Mouse (Mus musculus): ENCODE measurements at regions not wholly inside any gene's neighbourhood (a gene's known extent, or its start where the extent isn't known, plus 50 kb on each side); places are given as distances from the start of the nearest gene placed in this dataset.
A peak's percentile ranks its signal among the peaks of the same experiment; 100 is the strongest.

DNA sequence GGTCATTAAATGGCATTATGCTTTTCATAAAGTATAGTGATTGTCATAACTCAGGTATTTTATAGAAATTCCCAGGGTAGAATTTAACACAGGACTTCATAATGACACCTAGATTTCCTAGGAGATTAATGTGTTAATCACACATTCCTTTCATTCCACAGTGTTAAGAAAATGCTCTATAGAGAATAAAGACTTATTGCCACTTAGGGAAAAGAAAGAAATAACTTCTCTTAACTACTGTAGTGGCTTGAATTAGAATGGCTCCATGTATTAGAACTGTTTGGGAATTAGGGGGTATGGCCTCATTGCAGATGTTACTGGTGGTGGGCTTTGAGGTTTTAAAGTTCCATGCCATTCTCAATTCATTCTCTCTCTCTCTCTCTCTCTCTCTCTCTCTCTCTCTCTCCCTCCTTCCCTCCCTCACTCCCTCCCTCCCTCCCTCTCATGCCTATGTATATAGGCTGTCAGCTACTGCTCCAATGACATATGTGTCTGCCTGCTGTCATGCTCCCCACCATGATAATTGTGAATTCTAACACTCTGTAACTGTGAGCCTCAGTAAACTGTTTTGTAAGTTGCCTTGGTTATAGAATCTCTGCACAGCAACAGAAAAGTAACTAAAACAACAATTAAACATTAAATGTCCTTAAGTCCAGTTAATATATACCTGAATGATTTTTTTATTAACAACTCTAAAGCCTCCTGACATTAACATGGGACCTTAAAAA, 425.1 kb upstream of the Depdc1a start:
- no peak for DNase-seq

DNA sequence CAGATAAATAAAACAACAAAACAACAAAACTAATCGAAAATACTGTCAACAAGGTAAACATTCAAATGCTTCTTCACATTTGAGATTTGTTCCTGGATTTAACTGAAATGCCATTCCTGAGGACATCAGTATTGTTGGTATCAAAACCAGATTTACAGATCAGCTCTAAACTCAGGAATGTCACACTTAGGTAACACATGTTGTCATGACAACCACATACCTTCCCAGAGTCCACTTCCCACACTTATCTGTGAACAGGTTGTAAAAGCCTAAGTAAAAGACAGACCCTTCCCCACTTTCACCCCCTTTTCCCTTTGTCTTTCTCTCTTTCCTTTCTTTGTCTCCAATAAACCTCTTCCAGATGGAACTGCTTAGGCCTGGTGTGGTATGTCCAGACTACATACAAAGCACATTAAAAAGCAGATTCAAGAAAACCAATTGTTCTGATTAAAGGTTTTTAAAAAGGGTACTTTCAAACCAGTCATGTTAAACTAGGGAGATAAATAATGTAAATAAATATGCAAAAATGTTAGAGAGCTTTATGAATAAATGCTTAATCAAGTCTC, 438.2 kb upstream of the Depdc1a start:
- no peak for DNase-seq

GRCm38 (mm10) chr3:159034806-159035205, 460.4 kb upstream of the Depdc1a start:
- DNase-seq, result peak; percentile 18 to 31

- DNase-seq, result peak in 1 of 2 experiments; percentile 35
These were observed 463.7 kb upstream of the Depdc1a start for GRCm38 (mm10) chr3:159031581-159031980.

DNA sequence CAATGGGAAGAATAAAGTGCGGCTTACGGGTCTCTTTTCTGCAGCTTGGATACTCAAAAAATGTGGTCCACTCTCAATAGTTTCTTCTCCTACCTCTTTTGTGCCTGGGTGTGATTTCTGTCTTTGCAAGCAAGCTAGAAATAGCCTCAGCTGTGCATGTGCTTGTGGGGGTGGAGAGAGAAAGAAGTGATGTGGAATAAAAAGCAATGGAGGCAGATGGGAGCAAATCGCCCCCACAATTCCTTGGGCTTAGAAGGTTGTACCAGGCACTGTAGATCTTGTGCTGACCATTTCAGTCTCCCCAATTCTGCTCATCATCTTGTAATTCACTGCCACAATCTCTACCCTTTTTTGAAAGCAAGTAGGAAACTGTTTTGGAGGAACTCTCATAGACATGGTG, 464.6 kb upstream of the Depdc1a start:
- peak in 1 of 2 experiments; percentile 35 for DNase-seq

- no peak for DNase-seq
These were observed 465.3 kb upstream of the Depdc1a start for GRCm38 (mm10) chr3:159029951-159030350.

- DNase-seq, result no peak
These were observed 458.4 kb upstream of the Lrrc7 start for GRCm38 (mm10) chr3:159020447-159020846.

GRCm38 (mm10) chr3:159017269-159017668, 455.2 kb upstream of the Lrrc7 start:
- DNase-seq, result no peak

GRCm38 (mm10) chr3:159016426-159016825, 454.4 kb upstream of the Lrrc7 start:
- DNase-seq, result no peak

DNA sequence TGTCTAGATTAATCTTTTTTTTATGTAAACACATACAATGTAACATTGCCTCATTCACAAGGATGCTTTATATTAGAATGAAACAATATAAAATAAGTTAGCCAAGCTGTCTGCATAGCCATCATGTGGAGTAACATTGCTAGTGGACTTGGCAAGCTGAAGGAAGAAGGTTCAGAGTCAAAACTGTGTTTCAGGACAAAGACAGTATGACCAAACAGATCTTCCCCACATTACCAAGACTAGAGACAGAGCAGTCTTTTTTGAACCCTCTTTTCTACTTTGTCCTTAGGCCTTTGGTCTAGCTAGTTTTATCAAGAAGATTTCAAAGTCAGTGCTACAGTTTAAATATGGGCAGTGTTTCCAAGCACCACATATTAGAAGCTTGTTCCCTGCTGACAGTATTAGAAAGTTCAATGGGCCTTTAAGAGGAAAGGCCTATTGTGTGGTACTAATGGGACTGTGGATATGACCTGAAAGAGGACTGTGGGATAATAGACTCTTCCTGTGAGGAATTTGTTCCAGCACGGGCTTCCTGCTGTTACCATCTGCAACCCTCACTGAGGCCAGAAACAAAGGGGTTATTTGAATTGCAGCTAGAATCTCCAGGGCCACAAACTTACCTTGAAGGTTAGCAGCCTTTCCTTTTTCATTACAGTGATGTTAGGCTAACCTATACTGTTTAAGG, 449.1 kb upstream of the Lrrc7 start:
- no peak for DNase-seq

DNA sequence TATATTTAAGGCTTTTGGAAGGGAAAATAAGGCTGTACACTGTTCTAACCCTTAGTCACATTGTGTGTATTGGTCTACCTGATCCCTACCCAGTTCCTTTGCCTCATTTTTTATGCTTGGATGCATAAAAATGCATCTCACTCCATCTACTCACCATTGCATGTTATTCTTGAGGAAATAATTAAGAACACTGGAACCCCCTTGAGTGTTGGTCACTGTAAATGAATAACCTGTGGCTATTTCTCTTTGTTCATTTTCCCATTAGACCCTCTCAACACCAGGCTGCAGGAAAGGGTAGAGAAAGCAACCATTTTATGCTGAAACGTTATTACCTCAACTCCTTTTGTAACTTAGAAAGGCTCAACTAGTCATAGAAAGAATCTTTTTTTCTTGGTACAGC, 442.0 kb upstream of the Lrrc7 start:
- no peak for DNase-seq

- no peak for DNase-seq
These were observed 423.6 kb upstream of the Lrrc7 start for GRCm38 (mm10) chr3:158985438-158986111.

DNA sequence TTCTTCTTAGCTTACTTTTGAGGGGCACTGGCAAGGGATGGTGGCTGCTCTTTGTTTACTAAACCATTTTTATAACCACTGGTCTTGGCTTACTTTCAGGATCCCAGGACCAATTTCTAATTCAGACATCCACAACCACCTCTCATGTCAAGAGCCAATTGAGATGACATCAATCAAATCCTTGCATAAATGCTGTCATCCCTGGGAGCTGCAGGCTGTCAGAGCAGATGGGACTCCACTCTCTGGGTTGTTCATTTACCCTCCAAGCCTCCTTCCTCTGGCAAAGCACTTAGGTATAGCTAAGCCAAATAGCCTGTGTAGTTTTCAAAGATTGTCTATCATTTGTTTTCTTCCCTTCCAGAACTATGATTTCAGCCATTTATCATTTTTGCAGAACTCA, 385.0 kb upstream of the Lrrc7 start:
- peak; percentile 2 to 6 for DNase-seq

DNA sequence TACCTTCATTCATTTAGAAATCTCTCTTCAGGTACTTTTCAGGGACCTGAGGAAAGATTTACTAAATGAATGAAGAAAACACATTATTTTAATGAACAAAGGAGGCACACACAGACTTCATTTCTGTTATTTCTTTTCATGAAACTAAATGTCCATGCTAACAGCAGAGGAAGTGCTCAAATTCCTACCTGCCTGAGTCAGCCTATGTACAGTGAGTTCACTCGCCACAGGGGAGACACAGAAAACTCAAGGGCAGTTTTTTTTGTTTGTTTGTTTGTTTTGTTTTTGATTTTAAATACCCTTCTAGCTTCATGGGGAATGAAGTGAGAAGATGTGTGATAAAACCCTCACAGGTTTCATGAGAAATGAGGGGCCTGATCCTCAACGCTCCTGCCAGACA, 343.1 kb upstream of the Lrrc7 start:
- no peak for DNase-seq

DNA sequence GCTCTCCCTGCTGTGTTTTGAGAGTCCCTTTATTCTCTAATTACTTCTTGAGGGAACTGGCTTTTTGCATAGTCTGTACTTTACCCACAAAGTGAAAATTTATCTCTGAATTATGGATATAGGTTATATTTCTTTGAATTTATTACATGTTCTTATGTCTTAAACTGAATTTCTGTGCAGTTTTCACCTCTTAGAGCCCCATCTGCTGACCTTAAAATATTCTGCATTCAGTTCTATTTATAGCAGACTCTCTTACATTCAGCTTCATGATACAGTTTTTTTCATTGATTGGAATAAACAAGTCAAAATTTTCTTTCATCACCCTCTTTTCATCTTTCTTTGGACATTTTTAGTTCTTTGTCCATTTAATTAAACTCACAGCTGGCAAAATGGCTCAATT, 337.4 kb upstream of the Lrrc7 start:
- no peak for DNase-seq

DNA sequence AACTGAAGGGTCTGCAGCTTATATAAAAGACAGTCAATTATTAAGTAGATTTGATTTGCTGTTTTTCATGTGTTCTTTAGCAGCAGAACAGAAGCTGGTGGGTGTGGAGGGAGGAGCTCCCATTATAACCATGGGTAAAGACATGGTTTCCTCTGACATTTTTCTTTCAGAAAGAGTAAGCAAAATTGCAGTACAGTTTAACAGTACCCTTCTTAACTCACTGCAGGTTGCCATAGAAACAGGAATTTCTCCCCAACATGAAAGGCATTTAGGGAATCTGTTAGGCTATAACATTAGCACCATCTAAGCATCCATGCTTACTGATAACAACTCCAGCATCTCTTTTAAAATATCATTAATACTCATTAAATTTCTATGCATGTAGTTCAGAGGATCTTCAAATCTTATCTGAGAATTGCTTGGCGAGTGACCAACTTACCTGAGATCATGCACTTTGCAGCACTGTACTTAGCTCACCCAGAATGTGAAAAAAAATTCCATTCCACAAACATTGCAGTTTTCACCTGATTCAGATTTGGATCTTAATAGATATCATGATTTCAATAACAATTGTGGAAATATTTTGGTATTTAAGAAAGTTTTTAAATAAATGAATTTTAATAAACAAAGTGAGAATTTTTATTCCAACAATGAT, 324.8 kb upstream of the Lrrc7 start:
- DNase-seq, result no peak

GRCm38 (mm10) chr3:158886301-158886711, 324.3 kb upstream of the Lrrc7 start:
- peak; percentile 41 to 45 for DNase-seq

Measured in layer of hippocampus, postnatal 36 days (tissue).